Mouse (Mus musculus): ENCODE results near the gene Acot4.
"Not testable (repeated sequence)": the region's sequence is repeated elsewhere in the genome, so short reads cannot be mapped to it uniquely, and the experiment has no call there.

Gene Acot4

DNA sequence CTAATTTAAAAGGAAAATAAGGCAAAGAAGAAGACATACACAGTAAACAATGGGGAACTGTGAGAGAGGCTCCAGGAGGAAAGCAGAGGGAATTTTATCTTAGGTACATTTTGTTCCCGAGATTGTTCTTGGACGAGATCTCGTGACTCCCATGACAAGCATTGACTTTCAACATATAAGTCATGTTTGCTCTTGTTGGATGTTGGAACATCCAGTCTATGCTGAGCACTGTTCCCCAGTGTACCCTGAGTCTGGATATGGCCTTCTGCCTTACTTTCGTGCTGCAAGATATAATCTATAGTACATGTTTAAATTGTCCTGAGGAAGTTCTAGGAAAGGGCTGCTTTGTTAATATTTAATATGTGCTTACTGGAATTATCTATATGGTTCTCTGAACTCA, 46.4 kb downstream of the Acot4 start:
- no peak for DNase-seq

DNA sequence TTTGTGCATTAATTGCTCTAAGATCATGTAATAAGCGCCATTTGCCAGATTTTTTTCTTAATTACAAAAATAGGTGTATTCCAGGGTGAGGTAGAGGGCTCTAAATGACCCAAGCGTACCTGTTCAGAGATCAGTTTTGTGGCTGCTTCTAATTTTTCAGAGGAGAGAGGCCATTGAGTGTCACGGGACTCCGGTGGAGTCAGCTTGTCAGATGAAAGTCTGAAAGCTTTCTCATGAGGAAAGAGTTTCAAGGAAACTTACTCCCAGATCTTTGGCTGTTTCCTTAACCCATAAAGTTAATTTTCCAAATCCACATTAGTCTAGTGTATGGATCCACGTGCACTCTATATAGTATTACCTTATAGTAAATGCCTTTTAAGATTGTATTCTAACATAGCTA, 56.5 kb downstream of the Acot4 start:
- DNase-seq: not testable (repeated sequence)

All from kidney, postnatal 4 days (tissue).